Mouse (Mus musculus) kidney, embryonic 16.5 days (tissue): Measurements from ENCODE around the gene Tnfrsf1a. TPM values are rescaled to one million over a fixed set of nuclear protein-coding genes. Genes with fewer than 3 reads are reported as not detected.
A peak's percentile ranks its signal among the peaks of the same experiment; 100 is the strongest.

Experiments used
- ATAC-seq: fragments of 200-750 bp; cut with Nextera tagmentation; 2 replicates; pipeline ENCODE4 v1.8.0; 2017; ENCODE audit warnings: moderate TSS enrichment; ENCODE audit not compliant: low FRiP score, low TSS enrichment
- H3K27ac ChIP-seq: fragments of 300-500 bp; sonication (generic); 2 replicates; pipeline ENCODE4 v1.5.1; 2014; ENCODE audit warnings: low read length
- H3K27me3 ChIP-seq: fragments of 300-500 bp; sonication (generic); 2 replicates; pipeline ENCODE4 v1.6.1; 2014; ENCODE audit warnings: low read length, control low read depth, mixed read lengths; ENCODE audit not compliant: insufficient read depth
- H3K36me3 ChIP-seq: fragments of 300-500 bp; sonication (generic); 2 replicates; pipeline ENCODE4 v1.6.1; 2014; ENCODE audit warnings: low read length, control low read depth, mixed read lengths; ENCODE audit not compliant: insufficient read depth
- H3K4me1 ChIP-seq: fragments of 300-500 bp; sonication (generic); 2 replicates; pipeline ENCODE4 v1.6.1; 2014; ENCODE audit warnings: low read length, control low read depth, mixed read lengths; ENCODE audit not compliant: insufficient read depth
- H3K4me2 ChIP-seq: fragments of 300-500 bp; sonication (generic); replicated peaks from 2 replicates; pipeline ENCODE4 v1.6.1; 2014; ENCODE audit warnings: low read depth, low read length
- H3K4me3 ChIP-seq: fragments of 300-500 bp; sonication (generic); 2 replicates; pipeline ENCODE4 v1.5.1; 2014; ENCODE audit warnings: mild to moderate bottlenecking, low read length
- H3K9ac ChIP-seq: fragments of 300-500 bp; sonication (generic); replicated peaks from 2 replicates; pipeline ENCODE4 v1.6.1; 2014; ENCODE audit warnings: low read length
- H3K9me3 ChIP-seq: fragments of 300-500 bp; sonication (generic); 2 replicates; pipeline ENCODE4 v1.6.1; 2016; ENCODE audit warnings: low read length, control low read depth
- WGBS: fragments of 180-500 bp; shearing (Covaris S2); extraction: QIAGEN DNeasy Blood & Tissue Kit; methylation state at CpG from one replicate; pipeline ENCODE4 v1.1.7; 2014; 5-methylcytosine and 5-hydroxymethylcytosine counted together
- polyA plus RNA-seq: library from polyadenylated mRNA; unstranded; fragments of >200 nt; fragmentation: Nextera tagmentation; extraction: Ambion mirVana; gene quantifications from 2 replicates; pipeline ENCODE4 v1.2.1, GENCODE M21; 2015

Tnfrsf1a gene
- polyA plus RNA-seq, 1 experiment from 2014 or later = 91.0 TPM

- Histone ChIP-seq H3K9ac (no peak overlapping the region; the same call in 1 of the 2 replicates), H3K4me3 (peak overlapping the region; percentile 19; the same call in 1 of the 2 replicates), H3K9me3 (no peaks in the 10 kb centered on the region), H3K27ac (0 out of 2 replicates have a peak overlapping the region, but pooled peaks have one; percentile 26), H3K4me1 (0 out of 2 replicates have a peak, but pooled peaks cover 4% of the 10 kb centered on the region), H3K4me2 (peak overlapping the region; percentile 37), H3K27me3 (peaks cover 28% of the 10 kb centered on the region), H3K36me3 (no peaks in the 10 kb centered on the region)
- ATAC-seq = peak; percentile 47; the same call in 1 of the 2 replicates
- WGBS = 8% methylated on average over 25 of the region's 26 CpGs
Observed at GRCm38 (mm10) chr6:125321114-125321855, 27.9 kb upstream of the Tnfrsf1a start.

DNA sequence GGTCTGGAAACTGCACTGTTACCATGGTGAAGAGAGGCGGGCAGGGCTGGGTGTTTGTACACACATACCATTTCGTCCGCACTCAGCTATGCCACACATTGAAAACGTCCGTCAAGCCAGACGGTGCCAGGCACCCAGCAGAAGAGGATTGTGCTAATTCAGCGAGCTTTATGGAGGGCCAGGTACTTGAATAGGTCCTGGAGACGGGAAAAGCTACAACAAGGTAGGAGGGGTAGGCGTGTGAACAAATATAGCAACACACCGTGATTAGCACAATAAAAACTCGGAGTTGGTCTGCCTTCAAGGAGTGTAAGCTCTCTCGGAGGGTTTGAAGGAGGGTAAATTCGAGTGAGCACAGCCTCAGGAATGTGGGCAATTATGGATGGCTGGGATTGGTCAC is 26.4 kb upstream of the Tnfrsf1a start:
- Histone ChIP-seq H3K27me3 (peaks cover 28% of the 10 kb centered on the region), H3K9ac (no peak overlapping the region), H3K4me3 (0 out of 2 replicates have a peak overlapping the region, but pooled peaks have one; percentile 0), H3K27ac (no peak overlapping the region), H3K4me1 (0 out of 2 replicates have a peak, but pooled peaks cover 4% of the 10 kb centered on the region), H3K36me3 (no peaks in the 10 kb centered on the region), H3K4me2 (peak overlapping the region; percentile 8; the same call in 1 of the 2 replicates), H3K9me3 (no peaks in the 10 kb centered on the region)
- 53% methylated on average over 13 of the region's 13 CpGs for WGBS
- ATAC-seq = no peak

- H3K4me1 ChIP-seq = 0 out of 2 replicates have a peak, but pooled peaks cover 4% of the 10 kb centered on the region
- ATAC-seq = no peak
- no peak overlapping the region for H3K4me3 ChIP-seq
- peaks cover 28% of the 10 kb centered on the region for H3K27me3 ChIP-seq
- H3K4me2 ChIP-seq = no peak overlapping the region
- H3K36me3 ChIP-seq = no peaks in the 10 kb centered on the region
- 49% methylated on average over 6 of the region's 6 CpGs for WGBS
- H3K9ac ChIP-seq = no peak overlapping the region
- H3K9me3 ChIP-seq = no peaks in the 10 kb centered on the region
- H3K27ac ChIP-seq = no peak overlapping the region
Observed at GRCm38 (mm10) chr6:125323547-125323946, 25.6 kb upstream of the Tnfrsf1a start.

DNA sequence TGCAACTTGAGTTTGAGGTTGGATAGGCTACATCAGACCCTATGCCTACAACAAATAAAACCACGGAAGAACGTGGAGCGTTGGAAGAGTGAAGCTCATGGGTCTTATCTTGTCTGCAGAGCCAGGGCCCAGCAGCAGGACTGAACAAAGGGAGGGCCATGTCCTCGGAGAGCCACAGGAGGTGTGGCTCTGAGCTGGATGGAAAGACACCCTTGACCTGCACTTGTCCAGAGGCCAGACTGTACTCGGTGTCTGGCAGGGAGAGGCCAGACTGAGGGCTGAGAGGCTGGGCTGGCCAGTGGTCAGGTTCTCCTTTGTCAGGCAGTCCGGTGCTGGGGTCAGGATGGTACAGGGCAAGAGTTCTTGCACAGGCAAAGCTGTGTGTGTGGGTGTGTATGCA is 23.8 kb upstream of the Tnfrsf1a start:
- Histone ChIP-seq H3K4me2 (no peak overlapping the region), H3K4me3 (no peak overlapping the region), H3K27ac (no peak overlapping the region), H3K27me3 (peaks cover 26% of the 10 kb centered on the region), H3K36me3 (no peaks in the 10 kb centered on the region), H3K9ac (no peak overlapping the region), H3K9me3 (no peaks in the 10 kb centered on the region), H3K4me1 (peaks cover 4% of the 10 kb centered on the region; the same call in 1 of the 2 replicates)
- 56% methylated on average over 6 of the region's 6 CpGs for WGBS
- peak; percentile 16; the same call in 1 of the 2 replicates for ATAC-seq

DNA sequence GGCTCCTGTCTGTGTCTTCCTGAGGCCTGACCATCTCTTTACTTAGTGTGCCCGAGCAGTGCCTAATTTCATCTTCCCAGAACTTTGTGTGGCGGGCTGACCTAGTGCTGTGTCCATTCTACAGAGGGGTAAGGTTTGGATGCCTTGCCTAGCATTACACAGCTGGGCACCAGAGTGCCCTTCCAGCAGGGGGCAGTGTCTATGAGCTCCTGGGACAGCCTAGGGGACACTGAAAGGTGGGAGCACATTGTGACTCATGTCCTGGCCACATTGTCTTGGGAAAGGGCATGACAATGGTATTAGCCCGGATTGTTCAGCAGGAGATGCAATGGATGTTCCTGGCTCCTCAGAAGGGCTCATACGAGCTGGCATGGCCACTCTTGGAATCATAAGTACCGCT is 20.9 kb upstream of the Tnfrsf1a start:
- Histone ChIP-seq H3K27me3 (0 out of 2 replicates have a peak, but pooled peaks cover under 1% of the 10 kb centered on the region), H3K4me3 (no peak overlapping the region)

GRCm38 (mm10) chr6:125330626-125331326 is 18.4 kb upstream of the Tnfrsf1a start:
- H3K4me3 ChIP-seq = peak overlapping the region; percentile 61
- H3K27me3 ChIP-seq = no peaks in the 10 kb centered on the region
- no peaks in the 10 kb centered on the region for H3K36me3 ChIP-seq
- WGBS = under 1% methylated on average over 39 of the region's 39 CpGs
- peak overlapping the region; percentile 76 for H3K4me2 ChIP-seq
- H3K9ac ChIP-seq = peak overlapping the region; percentile 73
- peaks cover 3% of the 10 kb centered on the region; the same call in 1 of the 2 replicates for H3K4me1 ChIP-seq
- H3K27ac ChIP-seq = peak overlapping the region; percentile 64
- ATAC-seq = peak; percentile 92
- no peaks in the 10 kb centered on the region for H3K9me3 ChIP-seq

More for the DNA sequence above, 20.9 kb upstream of the Tnfrsf1a start:
- ATAC-seq = no peak
- WGBS = 81% methylated on average over 5 of the region's 5 CpGs
- Histone ChIP-seq H3K9ac (no peak overlapping the region), H3K4me1 (peaks cover 3% of the 10 kb centered on the region; the same call in 1 of the 2 replicates), H3K4me2 (no peak overlapping the region), H3K27ac (no peak overlapping the region), H3K36me3 (no peaks in the 10 kb centered on the region), H3K9me3 (no peaks in the 10 kb centered on the region)

GRCm38 (mm10) chr6:125333112-125333899 is 15.9 kb upstream of the Tnfrsf1a start:
- H3K4me2 ChIP-seq = no peak overlapping the region
- H3K36me3 ChIP-seq = no peaks in the 10 kb centered on the region
- H3K27ac ChIP-seq = no peak overlapping the region
- H3K9ac ChIP-seq = no peak overlapping the region
- WGBS = 74% methylated on average over 14 of the region's 14 CpGs
- ATAC-seq = no peak
- no peaks in the 10 kb centered on the region for H3K27me3 ChIP-seq
- peaks cover 3% of the 10 kb centered on the region; the same call in 1 of the 2 replicates for H3K4me1 ChIP-seq
- H3K9me3 ChIP-seq = no peaks in the 10 kb centered on the region
- no peak overlapping the region for H3K4me3 ChIP-seq

DNA sequence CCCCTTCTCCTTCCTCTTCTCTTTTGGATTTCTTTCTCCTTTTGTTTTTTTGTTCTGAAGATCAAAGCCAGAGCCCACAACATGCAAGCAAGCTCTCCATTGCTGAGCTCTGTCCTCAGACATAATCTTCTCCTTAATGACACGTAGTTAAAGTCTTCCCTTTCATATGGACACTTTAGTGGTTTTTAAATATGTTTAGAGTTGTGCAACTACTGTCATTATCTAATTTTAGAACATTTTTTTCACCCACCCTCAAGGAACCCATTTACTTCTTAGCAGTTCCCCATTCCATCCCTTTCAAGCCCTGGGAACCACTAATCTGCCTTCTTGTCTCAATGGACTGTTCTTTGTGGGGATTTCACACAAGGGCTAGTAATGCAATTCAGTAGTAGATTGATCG is 14.8 kb upstream of the Tnfrsf1a start:
- Histone ChIP-seq H3K36me3 (no peaks in the 10 kb centered on the region), H3K27me3 (no peaks in the 10 kb centered on the region), H3K27ac (no peak overlapping the region), H3K9ac (no peak overlapping the region), H3K9me3 (no peaks in the 10 kb centered on the region), H3K4me3 (no peak overlapping the region), H3K4me2 (no peak overlapping the region), H3K4me1 (peaks cover 3% of the 10 kb centered on the region)
- 58% methylated on average over 2 of the region's 2 CpGs for WGBS
- no peak for ATAC-seq
